Mouse (Mus musculus): ENCODE measurements at regions not wholly inside any gene's neighbourhood (a gene's known extent, or its start where the extent isn't known, plus 50 kb on each side); places are given as distances from the start of the nearest gene placed in this dataset.

- TF ChIP-seq CTCF (IDR thresholded peaks at IDR 0.05; ENCODE audit: low read depth) (no peak), EP300 (IDR thresholded peaks at IDR 0.05; ENCODE audit: low read depth) (no peak)
Observed at GRCm38 (mm10) chr17:45941890-45942375, 90.2 kb downstream of the Vegfa start.

All from heart, postnatal 0 days (tissue).